Mouse (Mus musculus) embryonic fibroblast, embryonic 13.5 days (primary cell): Measurements from ENCODE around the gene Cdc42se1.

ENCODE experiments used
- CTCF ChIP-seq: IDR thresholded peaks from 2 replicates; pipeline ENCODE4 v1.5.1; 2011; ENCODE audit warnings: mild to moderate bottlenecking, control low read depth, low read length, moderate library complexity, borderline replicate concordance; ENCODE audit not compliant: insufficient read depth
- POLR2A ChIP-seq: IDR thresholded peaks from 2 replicates; pipeline ENCODE4 v1.6.1; 2011; ENCODE audit warnings: low read depth, mild to moderate bottlenecking, control low read depth, low read length, moderate library complexity

DNA sequence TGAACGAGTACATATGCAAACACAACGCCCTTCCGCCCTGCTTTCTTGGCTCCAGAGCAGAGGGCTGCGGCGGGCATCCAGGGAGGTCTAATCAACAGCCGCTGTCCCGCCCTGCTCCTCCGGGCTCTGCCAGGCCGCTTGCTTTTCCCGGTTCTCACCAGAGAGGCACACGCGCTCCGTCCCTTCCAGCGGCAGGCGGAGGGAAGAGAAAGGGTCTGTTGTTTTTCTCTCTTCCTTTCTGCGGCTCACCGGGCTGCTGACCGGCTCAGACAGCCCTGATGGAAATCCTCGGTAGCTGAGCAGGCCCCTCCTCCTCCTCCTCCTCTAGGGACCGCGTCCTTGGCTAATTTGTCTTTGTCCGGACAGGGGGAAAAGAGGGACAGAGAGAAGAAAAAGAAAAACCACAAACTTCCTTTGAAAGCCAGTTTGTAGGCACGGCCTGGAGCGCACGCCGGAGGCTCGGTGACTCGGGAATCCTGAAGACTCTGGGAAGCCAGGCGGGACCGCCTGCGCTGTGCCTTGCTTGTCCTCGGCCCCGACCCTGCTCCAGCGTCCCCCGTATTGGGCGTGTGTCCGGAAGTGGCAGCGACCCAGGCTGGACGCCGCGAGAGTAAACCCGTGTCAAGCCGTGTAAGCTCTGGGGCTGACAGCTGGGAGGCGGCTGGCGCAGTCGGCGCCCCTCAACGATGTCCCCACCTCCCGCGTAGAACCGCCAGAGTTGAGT, 54.5 kb downstream of the Cdc42se1 start:
- TF ChIP-seq CTCF (peak; percentile 11; the same call in 1 of the 2 replicates), POLR2A (peak; percentile 74)
